Mouse (Mus musculus) heart, embryonic 13.5 days (tissue): Measurements from ENCODE around the gene Atp6v1e2. TPM values are rescaled to one million over a fixed set of nuclear protein-coding genes. Genes with fewer than 3 reads are reported as not detected.

Source experiments
- ATAC-seq: fragments of 200-750 bp; cut with Nextera tagmentation; 2 replicates; pipeline ENCODE4 v1.8.0; 2017; ENCODE audit warnings: moderate TSS enrichment; ENCODE audit not compliant: insufficient number of reproducible peaks, low FRiP score, low TSS enrichment; ENCODE audit errors: extremely low read depth
- H3K27ac ChIP-seq: fragments of 300-500 bp; sonication (generic); replicated peaks from 2 replicates; pipeline ENCODE4 v1.5.1; 2015; ENCODE audit warnings: moderate library complexity, mild to moderate bottlenecking, inconsistent platforms
- H3K27me3 ChIP-seq: fragments of 300-500 bp; sonication (generic); replicated peaks from 2 replicates; pipeline ENCODE4 v1.6.1; 2015; ENCODE audit warnings: mild to moderate bottlenecking, inconsistent platforms
- H3K36me3 ChIP-seq: fragments of 300-500 bp; sonication (generic); 2 replicates; pipeline ENCODE4 v1.6.1; 2015; ENCODE audit warnings: mild to moderate bottlenecking, inconsistent platforms
- H3K4me1 ChIP-seq: fragments of 300-500 bp; sonication (generic); 2 replicates; pipeline ENCODE4 v1.6.1; 2015; ENCODE audit warnings: inconsistent platforms
- H3K4me2 ChIP-seq: fragments of 300-500 bp; sonication (generic); 2 replicates; pipeline ENCODE4 v1.6.1; 2015; ENCODE audit warnings: inconsistent platforms, mild to moderate bottlenecking, moderate library complexity
- H3K4me3 ChIP-seq: fragments of 300-500 bp; sonication (generic); 2 replicates; pipeline ENCODE4 v1.5.1; 2015; ENCODE audit warnings: moderate library complexity, mild to moderate bottlenecking, inconsistent platforms
- H3K9ac ChIP-seq: fragments of 300-500 bp; sonication (generic); 2 replicates; pipeline ENCODE4 v1.6.1; 2015; ENCODE audit warnings: inconsistent platforms, mild to moderate bottlenecking, moderate library complexity
- H3K9me3 ChIP-seq: fragments of 300-500 bp; sonication (generic); 2 replicates; pipeline ENCODE4 v1.6.1; 2016; ENCODE audit warnings: inconsistent platforms
- WGBS: fragments of 180-500 bp; shearing (Covaris S2); methylation state at CpG from one replicate; pipeline ENCODE4 v1.1.7; 2015; ENCODE audit warnings: mixed read lengths; 5-methylcytosine and 5-hydroxymethylcytosine counted together
- polyA plus RNA-seq: library from polyadenylated mRNA; unstranded; fragments of >200 nt; fragmentation: Nextera tagmentation; extraction: Ambion mirVana; gene quantifications from 2 replicates; pipeline ENCODE4 v1.2.1, GENCODE M21; 2015

Gene Atp6v1e2
- polyA plus RNA-seq, 1 experiment from 2014 or later = not detected

DNA sequence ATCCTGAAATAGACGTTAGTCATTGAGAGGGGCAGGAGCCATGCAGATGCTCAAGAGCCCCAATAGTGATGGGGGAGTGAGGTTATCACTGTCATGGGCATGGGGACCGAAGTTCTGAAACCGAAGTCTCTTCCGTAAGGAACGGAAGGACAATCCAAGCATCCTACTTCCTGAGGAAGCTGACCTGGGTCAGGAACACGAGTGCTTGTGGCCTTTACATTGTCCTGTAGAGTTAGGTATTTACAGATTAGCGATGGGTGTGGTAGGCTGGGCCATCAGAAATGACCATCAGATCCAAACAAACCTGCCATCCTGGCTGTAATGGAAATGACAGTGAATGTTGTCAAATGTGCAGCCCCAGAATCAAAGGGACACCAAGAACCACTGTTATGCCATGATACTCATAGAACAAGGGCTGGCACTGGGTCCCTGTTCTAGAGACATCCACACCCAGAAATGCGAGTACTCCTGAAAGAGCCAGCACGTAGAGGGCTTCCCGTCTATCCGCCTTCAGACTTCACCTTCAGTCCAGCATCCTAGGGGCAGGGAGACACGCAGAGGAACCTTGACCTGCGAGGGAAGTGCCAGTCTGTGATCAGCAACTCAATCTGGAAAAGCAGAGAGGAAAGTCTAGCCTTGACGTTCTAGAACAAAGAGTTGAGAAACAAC is 45.2 kb downstream of the Atp6v1e2 start:
- Histone ChIP-seq H3K4me2 (no peak overlapping the region), H3K36me3 (no peaks in the 10 kb centered on the region), H3K9me3 (no peaks in the 10 kb centered on the region), H3K4me3 (no peak overlapping the region), H3K27me3 (peaks cover 5% of the 10 kb centered on the region; the same call in 1 of the 2 replicates), H3K4me1 (peaks cover 32% of the 10 kb centered on the region), H3K9ac (no peak overlapping the region), H3K27ac (no peak overlapping the region)
- no peak for ATAC-seq
- WGBS = 85% methylated on average over 14 of the region's 14 CpGs

DNA sequence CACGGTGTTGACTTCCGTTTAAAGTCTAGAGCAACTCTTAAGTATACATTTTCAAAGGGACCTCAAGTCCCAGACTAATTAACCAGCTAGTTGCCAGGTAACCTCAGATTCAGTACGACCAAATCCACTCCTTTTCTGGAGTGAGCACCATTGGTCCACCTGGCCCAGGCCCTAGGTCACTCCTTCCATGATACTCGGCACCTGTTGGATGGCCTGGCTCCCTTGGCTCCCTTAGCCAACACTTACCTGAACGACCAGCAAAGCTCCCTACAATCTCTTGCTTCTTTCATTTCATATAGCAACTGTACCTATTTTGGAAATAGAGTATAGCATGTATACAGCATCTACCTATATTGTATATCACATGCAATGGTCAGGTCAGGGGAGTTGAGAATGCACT is 47.1 kb downstream of the Atp6v1e2 start:
- 75% methylated on average over 5 of the region's 5 CpGs for WGBS
- no peak for ATAC-seq

DNA sequence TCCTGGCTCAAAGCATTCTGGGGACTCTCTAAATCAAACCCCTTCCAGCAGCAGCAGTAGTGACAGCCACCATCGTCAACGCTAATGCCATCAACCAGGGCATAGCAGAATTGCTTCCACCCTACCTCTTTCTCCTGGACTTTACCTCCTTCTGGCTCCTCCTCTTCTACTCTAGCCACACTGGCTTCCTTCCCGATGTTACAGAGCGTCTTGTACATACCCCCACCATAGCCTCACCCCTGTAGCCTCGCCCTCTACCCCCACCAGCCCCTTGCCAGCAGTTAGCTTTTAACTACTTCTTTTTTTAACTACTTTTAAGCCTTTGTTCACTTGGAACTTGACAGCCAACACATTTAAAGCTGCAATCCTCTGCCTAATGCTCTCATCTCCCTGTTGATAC is 47.9 kb downstream of the Atp6v1e2 start:
- no peaks in the 10 kb centered on the region for H3K36me3 ChIP-seq
- no peak overlapping the region for H3K27ac ChIP-seq
- no peak overlapping the region for H3K9ac ChIP-seq
- H3K9me3 ChIP-seq = no peaks in the 10 kb centered on the region
- ATAC-seq = no peak
- H3K27me3 ChIP-seq = no peaks in the 10 kb centered on the region
- no peak overlapping the region for H3K4me2 ChIP-seq
- 70% methylated on average over 5 of the region's 5 CpGs for WGBS
- H3K4me1 ChIP-seq = peaks cover 20% of the 10 kb centered on the region
- H3K4me3 ChIP-seq = no peak overlapping the region

More for the DNA sequence above, 47.1 kb downstream of the Atp6v1e2 start:
- H3K9me3 ChIP-seq = no peaks in the 10 kb centered on the region
- H3K27me3 ChIP-seq = no peaks in the 10 kb centered on the region
- H3K9ac ChIP-seq = no peak overlapping the region
- peaks cover 27% of the 10 kb centered on the region for H3K4me1 ChIP-seq
- H3K27ac ChIP-seq = no peak overlapping the region
- no peak overlapping the region for H3K4me2 ChIP-seq
- no peaks in the 10 kb centered on the region for H3K36me3 ChIP-seq
- H3K4me3 ChIP-seq = no peak overlapping the region

DNA sequence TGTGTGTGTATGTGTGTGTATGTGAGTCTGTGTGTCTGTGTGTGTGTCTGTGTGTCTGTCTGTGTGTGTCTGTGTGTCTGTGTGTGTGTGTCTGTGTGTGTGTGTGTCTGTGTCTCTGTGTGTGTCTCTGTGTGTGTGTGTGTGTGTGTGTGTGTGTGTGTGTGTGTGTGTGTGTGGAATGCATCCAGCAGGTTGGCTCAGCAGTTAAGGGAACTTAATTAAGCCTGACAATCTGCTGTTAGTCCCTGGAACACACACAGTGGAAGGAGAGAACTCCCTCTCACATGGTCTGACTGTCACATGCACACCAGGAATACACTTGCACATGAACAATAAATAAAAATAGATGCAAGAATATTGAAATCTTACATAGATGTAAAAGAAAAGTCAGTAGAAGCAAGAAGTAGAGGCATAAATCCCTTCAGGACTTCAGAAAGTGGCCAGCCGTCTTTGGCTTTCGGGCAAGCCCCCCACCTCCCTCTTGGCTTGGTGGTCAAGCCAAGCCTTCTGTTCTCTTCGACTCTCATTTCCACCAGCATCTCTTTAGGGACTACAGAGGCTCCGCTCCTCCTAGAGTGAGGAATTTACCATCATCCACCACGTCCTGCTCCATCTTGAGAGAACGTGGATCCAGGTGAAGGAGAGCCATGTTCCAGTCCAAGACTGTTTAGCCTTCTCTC is 50.1 kb downstream of the Atp6v1e2 start:
- Histone ChIP-seq H3K27ac (no peak overlapping the region), H3K9me3 (no peaks in the 10 kb centered on the region), H3K9ac (no peak overlapping the region), H3K27me3 (no peaks in the 10 kb centered on the region), H3K4me1 (no peaks in the 10 kb centered on the region), H3K4me3 (no peak overlapping the region), H3K4me2 (no peak overlapping the region), H3K36me3 (no peaks in the 10 kb centered on the region)
- ATAC-seq = no peak
- 82% methylated on average over 6 of the region's 6 CpGs for WGBS

DNA sequence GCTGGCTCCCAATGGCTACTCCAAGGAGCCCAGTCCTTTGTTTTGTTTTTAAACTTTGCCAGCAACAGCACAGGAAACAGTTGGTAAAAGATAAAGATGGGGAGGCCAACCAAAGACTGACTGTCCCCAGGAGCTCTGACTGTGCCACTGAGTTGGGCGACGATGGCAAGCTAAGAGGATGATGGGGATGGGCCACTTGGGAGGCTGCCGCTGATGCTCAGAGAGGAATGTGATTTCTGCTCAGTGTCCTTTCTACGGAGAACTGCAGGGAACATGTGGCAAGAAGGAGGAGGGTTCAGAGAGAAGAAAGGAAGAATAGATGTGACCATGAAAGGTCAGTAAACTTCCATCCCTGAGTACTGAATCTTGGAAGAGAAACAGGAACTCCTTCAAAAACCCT is 52.5 kb downstream of the Atp6v1e2 start:
- Histone ChIP-seq H3K9me3 (no peaks in the 10 kb centered on the region), H3K4me3 (no peak overlapping the region), H3K4me1 (no peaks in the 10 kb centered on the region), H3K36me3 (no peaks in the 10 kb centered on the region), H3K4me2 (no peak overlapping the region), H3K27me3 (no peaks in the 10 kb centered on the region), H3K9ac (no peak overlapping the region), H3K27ac (no peak overlapping the region)
- no peak for ATAC-seq
- 69% methylated on average over 4 of the region's 4 CpGs for WGBS

Other genes with a start within 250 kb of the Atp6v1e2 start
- gene Epas1, start 194.2 kb downstream of the Atp6v1e2 start, polyA plus RNA-seq = 5.1 and 5.6 TPM in 2 replicates
- gene Tmem247, start 30.5 kb downstream of the Atp6v1e2 start, polyA plus RNA-seq = not detected in 2 replicates
- 18.4 and 18.5 TPM in 2 replicates for gene Rhoq, start 15.2 kb upstream of the Atp6v1e2 start, polyA plus RNA-seq
- gene Pigf, start 77.5 kb upstream of the Atp6v1e2 start, polyA plus RNA-seq = 17.5 and 19.2 TPM in 2 replicates
- 105 and 119 TPM in 2 replicates for gene Cript, start 77.7 kb upstream of the Atp6v1e2 start, polyA plus RNA-seq
- 9.2 TPM in 2 replicates for gene Socs5, start 159.8 kb upstream of the Atp6v1e2 start, polyA plus RNA-seq